Mouse (Mus musculus) kidney, adult 8-10 months (tissue): ENCODE measurements at regions not wholly inside any gene's neighbourhood (a gene's known extent, or its start where the extent isn't known, plus 50 kb on each side); places are given as distances from the start of the nearest gene placed in this dataset.
A peak's percentile ranks its signal among the peaks of the same experiment; 100 is the strongest.

Experiments
- DNase-seq, 2 experiments: peaks; one replicate each; pipeline ENCODE4 v3.0.0; 2022

GRCm38 (mm10) chr9:61555173-61555572, 183.0 kb downstream of the Tle3 start:
- no peak for DNase-seq

- no peak for DNase-seq
Observed at GRCm38 (mm10) chr9:61554611-61555010, 182.4 kb downstream of the Tle3 start.

- DNase-seq: no peak
Observed at GRCm38 (mm10) chr9:61553626-61554025, 181.5 kb downstream of the Tle3 start.

GRCm38 (mm10) chr9:61551361-61551760, 179.2 kb downstream of the Tle3 start:
- no peak for DNase-seq

- no peak for DNase-seq
Observed at GRCm38 (mm10) chr9:61550326-61550725, 178.2 kb downstream of the Tle3 start.

GRCm38 (mm10) chr9:61549692-61550241, 177.6 kb downstream of the Tle3 start:
- no peak for DNase-seq

- DNase-seq: no peak
Observed at GRCm38 (mm10) chr9:61537316-61538189, 165.4 kb downstream of the Tle3 start.

- DNase-seq: no peak
Observed at GRCm38 (mm10) chr9:61533237-61533636, 161.1 kb downstream of the Tle3 start.

- DNase-seq: peak; percentile 6 to 13
Observed at GRCm38 (mm10) chr9:61530263-61531045, 158.3 kb downstream of the Tle3 start.

GRCm38 (mm10) chr9:61528286-61528865, 156.2 kb downstream of the Tle3 start:
- no peak for DNase-seq

GRCm38 (mm10) chr9:61527491-61528056, 155.4 kb downstream of the Tle3 start:
- no peak for DNase-seq

GRCm38 (mm10) chr9:61520136-61520535, 148.0 kb downstream of the Tle3 start:
- DNase-seq: no peak

GRCm38 (mm10) chr9:61517906-61518305, 145.7 kb downstream of the Tle3 start:
- DNase-seq: no peak

GRCm38 (mm10) chr9:61511436-61511835, 139.3 kb downstream of the Tle3 start:
- DNase-seq: no peak

GRCm38 (mm10) chr9:61510217-61510893, 138.2 kb downstream of the Tle3 start:
- no peak for DNase-seq

- no peak for DNase-seq
Observed at GRCm38 (mm10) chr9:61509591-61510191, 137.5 kb downstream of the Tle3 start.

- DNase-seq: no peak
Observed at GRCm38 (mm10) chr9:61509091-61509490, 136.9 kb downstream of the Tle3 start.

- no peak for DNase-seq
Observed at GRCm38 (mm10) chr9:61500851-61501250, 128.7 kb downstream of the Tle3 start.

GRCm38 (mm10) chr9:61492896-61493295, 120.7 kb downstream of the Tle3 start:
- no peak for DNase-seq

- no peak for DNase-seq
Observed at GRCm38 (mm10) chr9:61491131-61491712, 119.1 kb downstream of the Tle3 start.

- no peak for DNase-seq
Observed at GRCm38 (mm10) chr9:61489983-61490382, 117.8 kb downstream of the Tle3 start.
